Mouse (Mus musculus) midbrain, embryonic 15.5 days (tissue): ENCODE results near the gene Tbc1d2b. TPM values are rescaled to one million over a fixed set of nuclear protein-coding genes. Genes with fewer than 3 reads are reported as not detected.
A peak's percentile ranks its signal among the peaks of the same experiment; 100 is the strongest.

Source experiments
- ATAC-seq: fragments of 200-750 bp; cut with Nextera tagmentation; replicated peaks from 2 replicates; pipeline ENCODE4 v1.8.0; 2017; ENCODE audit warnings: moderate TSS enrichment
- H3K27ac ChIP-seq: fragments of 300-500 bp; sonication (generic); 2 replicates; pipeline ENCODE4 v1.5.1; 2015; ENCODE audit warnings: mild to moderate bottlenecking, inconsistent platforms
- H3K27me3 ChIP-seq: fragments of 300-500 bp; sonication (generic); replicated peaks from 2 replicates; pipeline ENCODE4 v1.6.1; 2015; ENCODE audit warnings: inconsistent platforms
- H3K36me3 ChIP-seq: fragments of 300-500 bp; sonication (generic); replicated peaks from 2 replicates; pipeline ENCODE4 v1.6.1; 2015; ENCODE audit warnings: inconsistent platforms
- H3K4me1 ChIP-seq: fragments of 300-500 bp; sonication (generic); 2 replicates; pipeline ENCODE4 v1.6.1; 2015; ENCODE audit warnings: inconsistent platforms
- H3K4me2 ChIP-seq: fragments of 300-500 bp; sonication (generic); 2 replicates; pipeline ENCODE4 v1.6.1; 2015; ENCODE audit warnings: inconsistent platforms, mild to moderate bottlenecking, moderate library complexity
- H3K4me3 ChIP-seq: fragments of 300-500 bp; sonication (generic); 2 replicates; pipeline ENCODE4 v1.5.1; 2015; ENCODE audit warnings: mild to moderate bottlenecking, inconsistent platforms
- H3K9ac ChIP-seq: fragments of 300-500 bp; sonication (generic); 2 replicates; pipeline ENCODE4 v1.6.1; 2015; ENCODE audit warnings: mild to moderate bottlenecking, inconsistent platforms
- H3K9me3 ChIP-seq: fragments of 300-500 bp; sonication (generic); 2 replicates; pipeline ENCODE4 v1.6.1; 2016; ENCODE audit warnings: inconsistent platforms
- WGBS: fragments of 180-500 bp; shearing (Covaris S2); methylation state at CpG from one replicate; pipeline ENCODE4 v1.1.7; 2015; ENCODE audit warnings: mixed read lengths; 5-methylcytosine and 5-hydroxymethylcytosine counted together
- polyA plus RNA-seq: library from polyadenylated mRNA; unstranded; fragments of >200 nt; fragmentation: Nextera tagmentation; extraction: Ambion mirVana; gene quantifications from 2 replicates; pipeline ENCODE4 v1.2.1, GENCODE M21; 2015

Gene Tbc1d2b
- polyA plus RNA-seq, 1 experiment from 2014 or later: 7.6 TPM

DNA sequence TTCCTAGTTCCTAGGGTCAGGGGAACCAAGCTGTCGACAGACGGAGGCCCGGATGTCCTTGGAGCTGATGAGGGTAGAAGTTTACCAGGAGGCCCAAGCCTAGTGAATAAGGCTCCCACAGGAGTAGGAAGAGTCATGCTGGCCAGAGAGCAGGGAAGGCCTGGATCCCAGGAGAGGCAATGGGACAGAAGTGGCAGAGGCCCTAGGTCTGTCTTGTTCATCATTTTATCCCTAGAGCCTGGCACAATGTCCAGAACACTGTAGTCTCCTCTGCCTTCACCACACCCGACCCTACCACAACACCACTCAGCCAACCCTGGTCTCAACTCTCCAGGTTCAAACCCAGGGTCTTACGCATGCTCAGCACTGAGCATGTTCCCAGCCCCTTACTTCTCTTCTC, 5.3 kb upstream of the Tbc1d2b start:
- Histone ChIP-seq H3K9ac (no peak overlapping the region), H3K27ac (no peak overlapping the region), H3K4me3 (no peak overlapping the region), H3K9me3 (no peaks in the 10 kb centered on the region), H3K4me2 (no peak overlapping the region), H3K27me3 (no peaks in the 10 kb centered on the region), H3K36me3 (no peaks in the 10 kb centered on the region), H3K4me1 (no peaks in the 10 kb centered on the region)
- WGBS: 92% methylated on average over 5 of the region's 5 CpGs
- ATAC-seq: no peak

DNA sequence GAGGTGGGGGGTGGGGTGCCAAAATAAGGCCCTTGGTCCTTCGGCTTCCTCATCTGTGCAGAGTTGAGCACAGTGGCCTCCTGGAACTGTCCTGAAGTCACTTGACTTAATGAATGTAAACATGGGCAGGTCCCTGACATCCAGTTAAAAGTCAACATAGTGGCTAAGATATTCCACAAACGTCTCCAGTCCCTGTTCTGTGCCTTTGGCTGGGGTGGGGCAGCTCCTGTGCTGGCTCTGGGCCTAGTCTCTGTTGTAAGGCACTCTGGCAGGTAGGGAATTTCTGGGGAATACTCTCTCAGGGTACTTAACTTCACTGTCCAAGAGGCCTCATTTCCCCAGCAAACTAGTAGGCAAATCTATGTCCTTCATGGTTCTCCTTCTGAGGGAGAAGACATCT, 4.9 kb upstream of the Tbc1d2b start:
- 67% methylated on average over 2 of the region's 2 CpGs for WGBS
- no peaks in the 10 kb centered on the region for H3K27me3 ChIP-seq
- no peaks in the 10 kb centered on the region for H3K4me1 ChIP-seq
- H3K4me2 ChIP-seq: no peak overlapping the region
- no peak overlapping the region for H3K9ac ChIP-seq
- no peaks in the 10 kb centered on the region for H3K9me3 ChIP-seq
- no peak overlapping the region for H3K4me3 ChIP-seq
- H3K36me3 ChIP-seq: no peaks in the 10 kb centered on the region
- no peak for ATAC-seq
- H3K27ac ChIP-seq: no peak overlapping the region

DNA sequence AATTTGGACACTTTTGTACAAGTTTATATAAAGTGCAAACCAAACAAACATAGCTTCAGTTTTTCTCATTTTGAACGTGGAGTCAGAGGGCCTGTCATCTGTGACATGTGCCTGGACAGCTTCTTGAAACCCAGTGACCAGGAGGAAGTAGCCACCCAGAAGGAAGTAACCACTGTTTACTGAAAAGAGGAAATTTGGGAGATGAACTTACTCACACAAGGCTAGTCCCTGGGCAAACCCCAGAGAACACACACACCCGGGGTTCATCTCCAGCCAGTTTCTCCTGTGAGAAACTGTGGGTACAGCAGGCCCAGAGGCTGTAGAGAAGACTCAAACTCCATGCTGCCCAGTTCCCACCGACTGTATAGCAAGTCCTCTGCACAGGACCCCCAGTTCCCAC, 3.9 kb upstream of the Tbc1d2b start:
- no peaks in the 10 kb centered on the region for H3K36me3 ChIP-seq
- 74% methylated on average over 3 of the region's 3 CpGs for WGBS
- H3K4me3 ChIP-seq: no peak overlapping the region
- H3K4me1 ChIP-seq: peaks cover 5% of the 10 kb centered on the region
- ATAC-seq: no peak
- no peak overlapping the region for H3K4me2 ChIP-seq
- H3K9me3 ChIP-seq: no peaks in the 10 kb centered on the region
- no peak overlapping the region for H3K27ac ChIP-seq
- no peaks in the 10 kb centered on the region for H3K27me3 ChIP-seq
- no peak overlapping the region for H3K9ac ChIP-seq

DNA sequence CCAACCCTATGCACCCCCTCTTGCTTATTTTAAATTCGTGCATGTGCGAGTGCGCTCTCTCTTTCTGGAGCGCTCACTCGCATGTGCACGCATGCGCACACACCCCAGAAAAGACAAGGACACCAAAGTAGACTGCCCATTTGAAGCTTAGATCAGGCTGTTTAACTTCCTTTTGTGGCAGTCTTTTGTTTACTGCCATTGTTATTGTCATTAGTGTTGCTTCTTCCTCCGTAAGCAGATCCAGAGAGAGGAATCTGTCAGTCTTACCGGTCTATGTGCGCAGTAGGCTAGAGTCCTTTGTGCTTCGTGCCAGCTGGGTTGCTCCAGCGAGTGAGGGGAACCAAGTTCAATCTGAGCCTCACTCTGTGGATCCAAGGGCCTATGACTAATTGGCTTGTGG, 1.7 kb upstream of the Tbc1d2b start:
- 68% methylated on average over 12 of the region's 12 CpGs for WGBS
- H3K36me3 ChIP-seq: no peaks in the 10 kb centered on the region

DNA sequence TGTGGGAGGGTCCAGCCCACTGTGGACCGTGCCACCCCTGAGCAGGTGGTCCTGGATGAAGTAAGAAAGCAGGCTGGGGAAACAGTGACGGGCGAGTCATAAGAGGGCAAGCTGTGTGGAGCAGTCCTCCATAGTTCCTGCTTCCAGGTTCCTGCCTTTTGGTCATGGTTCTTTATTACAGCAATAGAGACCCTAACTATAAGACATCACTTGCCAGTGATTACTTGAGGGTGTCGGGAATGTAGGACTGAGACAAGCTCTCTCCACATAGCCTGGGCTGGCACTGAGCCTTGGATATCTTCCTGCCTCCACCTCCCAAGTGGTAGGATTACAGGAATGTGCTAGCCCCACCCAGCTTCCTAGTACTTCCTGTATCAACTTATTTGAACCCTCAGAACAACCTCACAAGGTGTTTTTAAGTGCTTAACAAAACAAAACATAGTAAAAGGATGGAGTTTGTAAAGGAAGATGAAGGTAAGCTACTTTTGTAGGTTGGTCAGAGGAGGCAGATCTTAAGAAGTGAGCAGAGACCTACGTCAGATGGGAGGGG, 1.0 kb upstream of the Tbc1d2b start:
- Histone ChIP-seq H3K4me1 (peaks cover 14% of the 10 kb centered on the region), H3K27me3 (no peaks in the 10 kb centered on the region), H3K27ac (no peak overlapping the region), H3K36me3 (no peaks in the 10 kb centered on the region), H3K4me3 (no peak overlapping the region), H3K4me2 (no peak overlapping the region), H3K9ac (no peak overlapping the region), H3K9me3 (no peaks in the 10 kb centered on the region)
- WGBS: 82% methylated on average over 5 of the region's 5 CpGs
- ATAC-seq: no peak

More for the DNA sequence above, 1.7 kb upstream of the Tbc1d2b start:
- no peak overlapping the region for H3K9ac ChIP-seq
- no peaks in the 10 kb centered on the region for H3K9me3 ChIP-seq
- ATAC-seq: no peak
- peaks cover 14% of the 10 kb centered on the region for H3K4me1 ChIP-seq
- no peaks in the 10 kb centered on the region for H3K27me3 ChIP-seq
- no peak overlapping the region for H3K4me2 ChIP-seq
- no peak overlapping the region for H3K27ac ChIP-seq
- no peak overlapping the region for H3K4me3 ChIP-seq

DNA sequence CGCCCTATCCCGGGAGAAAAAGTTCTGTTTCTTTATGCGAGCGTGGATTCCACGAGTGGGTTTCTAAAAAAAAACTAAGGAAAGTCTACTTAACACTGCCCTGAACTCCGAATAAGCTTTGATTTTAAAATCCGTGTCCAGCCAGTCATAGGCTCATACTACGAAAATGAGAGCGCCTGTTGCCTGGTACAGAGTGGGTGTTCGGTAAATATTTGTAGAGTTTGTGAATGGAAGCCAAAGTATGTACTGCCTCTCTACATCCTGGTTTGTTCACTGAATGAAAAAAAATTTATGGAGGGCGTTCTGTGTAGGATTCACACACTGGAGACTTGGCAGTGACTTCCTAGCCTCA, 316 bp upstream of the Tbc1d2b start:
- Histone ChIP-seq H3K27me3 (no peaks in the 10 kb centered on the region), H3K4me1 (peaks cover 14% of the 10 kb centered on the region), H3K9ac (peak overlapping the region; percentile 73), H3K9me3 (no peaks in the 10 kb centered on the region), H3K4me3 (peak overlapping the region; percentile 80), H3K27ac (no peak overlapping the region), H3K4me2 (peak overlapping the region; percentile 67), H3K36me3 (no peaks in the 10 kb centered on the region)
- peak; percentile 46 for ATAC-seq
- 16% methylated on average over 11 of the region's 11 CpGs for WGBS

DNA sequence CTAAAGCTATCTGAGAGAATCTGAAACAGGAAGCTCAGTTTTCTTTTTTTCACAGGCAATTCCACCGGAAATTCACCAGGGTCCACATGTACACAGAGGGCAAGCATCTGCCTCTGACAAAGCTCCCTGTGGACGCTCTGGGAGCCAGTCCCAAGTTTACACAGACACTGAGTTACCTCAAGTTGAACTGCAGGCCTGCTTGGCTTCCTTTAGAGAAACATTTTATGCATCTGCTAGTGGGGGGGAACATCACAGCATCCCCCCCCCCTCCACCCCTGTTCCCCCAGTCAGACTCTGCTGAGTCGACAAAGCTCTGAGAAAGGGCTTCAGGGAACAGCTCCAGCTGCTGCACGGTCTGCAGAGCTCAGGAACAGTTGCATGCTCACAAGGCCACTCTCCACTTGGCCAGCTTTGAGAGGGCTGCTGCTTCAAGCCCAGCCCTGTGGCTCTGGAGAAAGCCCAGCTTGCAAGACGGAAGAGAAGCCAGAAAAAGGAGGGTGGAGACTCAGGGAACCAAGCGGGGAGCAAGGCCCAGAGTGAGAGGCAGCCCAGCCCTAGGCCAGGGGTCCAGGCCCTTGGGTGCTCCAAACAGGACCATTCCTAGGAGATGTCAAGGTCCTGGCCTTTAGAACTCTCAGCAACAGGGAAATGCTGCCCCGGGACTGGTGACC, 1.5 kb downstream of the Tbc1d2b start:
- ATAC-seq: peak; percentile 12; the same call in 1 of the 2 replicates
- no peaks in the 10 kb centered on the region for H3K9me3 ChIP-seq
- peak overlapping the region; percentile 10; the same call in 1 of the 2 replicates for H3K27ac ChIP-seq
- H3K9ac ChIP-seq: peak overlapping the region; percentile 73
- WGBS: 35% methylated on average over 7 of the region's 7 CpGs
- H3K4me3 ChIP-seq: peak overlapping the region; percentile 80
- no peaks in the 10 kb centered on the region for H3K36me3 ChIP-seq
- H3K27me3 ChIP-seq: no peaks in the 10 kb centered on the region
- peak overlapping the region; percentile 67 for H3K4me2 ChIP-seq
- H3K4me1 ChIP-seq: peaks cover 14% of the 10 kb centered on the region

DNA sequence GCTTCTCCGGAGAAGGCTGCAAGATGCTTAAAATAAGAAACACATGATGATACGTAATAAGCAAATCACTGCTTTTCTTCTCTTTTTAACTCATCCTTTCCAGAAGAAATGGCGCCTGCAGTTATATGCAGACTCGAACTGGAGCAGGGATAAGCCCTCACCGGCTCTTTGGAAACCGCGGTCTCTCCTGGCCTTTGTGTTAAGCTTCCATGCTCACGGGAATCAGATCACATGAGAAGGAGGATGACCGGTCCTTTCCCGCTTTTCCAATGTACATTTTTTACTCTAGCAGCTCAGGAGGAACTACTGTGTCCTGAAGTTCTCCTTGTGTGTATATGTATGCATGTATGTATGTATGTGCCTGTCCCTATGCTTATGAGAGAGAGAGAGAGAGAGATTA, 3.7 kb downstream of the Tbc1d2b start:
- WGBS: 88% methylated on average over 10 of the region's 10 CpGs
- no peaks in the 10 kb centered on the region for H3K36me3 ChIP-seq
- no peaks in the 10 kb centered on the region for H3K27me3 ChIP-seq
- H3K9ac ChIP-seq: no peak overlapping the region
- peaks cover 14% of the 10 kb centered on the region for H3K4me1 ChIP-seq
- no peak overlapping the region for H3K4me3 ChIP-seq
- no peak for ATAC-seq
- no peak overlapping the region for H3K4me2 ChIP-seq
- no peaks in the 10 kb centered on the region for H3K9me3 ChIP-seq
- H3K27ac ChIP-seq: no peak overlapping the region

DNA sequence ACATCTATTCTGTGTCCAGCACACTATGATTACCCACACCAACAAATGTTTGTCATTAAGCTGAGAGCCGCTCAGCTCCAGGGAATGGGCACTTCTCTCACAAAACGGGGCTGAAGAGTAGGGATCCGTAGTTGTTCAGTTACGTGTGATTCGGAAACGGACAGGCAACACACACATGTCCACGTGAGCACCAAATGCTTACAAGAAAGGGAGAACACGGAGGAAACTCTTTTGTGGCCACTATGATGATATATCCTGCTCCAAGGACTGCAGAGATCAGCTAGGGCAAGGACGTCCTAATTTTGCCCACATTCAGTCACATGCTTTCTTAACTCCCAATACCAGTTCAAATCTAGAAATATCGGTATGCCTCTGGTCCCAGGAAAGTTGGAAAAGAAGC, 4.5 kb downstream of the Tbc1d2b start:
- Histone ChIP-seq H3K36me3 (no peaks in the 10 kb centered on the region), H3K4me3 (no peak overlapping the region), H3K4me2 (no peak overlapping the region), H3K27me3 (no peaks in the 10 kb centered on the region), H3K27ac (no peak overlapping the region), H3K9ac (no peak overlapping the region), H3K9me3 (no peaks in the 10 kb centered on the region), H3K4me1 (peaks cover 14% of the 10 kb centered on the region)
- no peak for ATAC-seq
- 93% methylated on average over 10 of the region's 10 CpGs for WGBS

DNA sequence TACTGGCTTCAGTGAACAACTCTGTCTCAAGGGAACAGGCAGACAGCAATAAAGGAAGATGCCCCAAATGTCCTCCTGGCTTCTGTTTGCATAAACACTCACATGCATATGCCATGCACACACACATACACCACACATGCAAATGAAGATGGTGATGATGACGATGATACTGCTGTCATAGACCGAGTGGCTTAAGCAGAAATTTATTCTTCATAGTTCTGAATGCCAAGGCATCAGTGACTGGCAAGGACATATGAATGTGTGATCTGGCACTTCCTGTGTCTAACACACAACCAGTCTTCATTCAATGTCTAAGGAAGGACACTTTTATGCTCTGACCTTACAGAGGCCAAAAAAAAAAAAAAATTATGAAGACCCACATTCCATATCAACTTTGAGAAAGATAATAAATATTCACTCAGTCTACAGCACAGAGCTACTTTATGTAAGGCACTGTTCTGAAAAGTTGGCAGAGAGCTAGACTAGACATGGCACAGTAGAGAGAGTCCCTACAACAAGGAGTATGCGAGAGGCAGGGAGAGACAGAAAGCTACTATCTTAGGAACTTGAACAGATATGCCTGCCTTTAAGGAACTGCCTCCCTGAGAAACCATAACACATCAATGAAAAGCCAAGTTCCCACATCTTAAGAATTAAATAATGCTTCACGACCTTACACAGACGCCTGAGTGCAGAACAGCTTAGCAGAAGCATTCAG, 5.1 kb downstream of the Tbc1d2b start:
- H3K27ac ChIP-seq: no peak overlapping the region
- H3K9me3 ChIP-seq: no peaks in the 10 kb centered on the region
- no peak for ATAC-seq
- 85% methylated on average over 5 of the region's 5 CpGs for WGBS
- H3K36me3 ChIP-seq: no peaks in the 10 kb centered on the region
- H3K4me1 ChIP-seq: peaks cover 14% of the 10 kb centered on the region
- no peak overlapping the region for H3K4me2 ChIP-seq
- no peaks in the 10 kb centered on the region for H3K27me3 ChIP-seq
- no peak overlapping the region for H3K4me3 ChIP-seq
- no peak overlapping the region for H3K9ac ChIP-seq

DNA sequence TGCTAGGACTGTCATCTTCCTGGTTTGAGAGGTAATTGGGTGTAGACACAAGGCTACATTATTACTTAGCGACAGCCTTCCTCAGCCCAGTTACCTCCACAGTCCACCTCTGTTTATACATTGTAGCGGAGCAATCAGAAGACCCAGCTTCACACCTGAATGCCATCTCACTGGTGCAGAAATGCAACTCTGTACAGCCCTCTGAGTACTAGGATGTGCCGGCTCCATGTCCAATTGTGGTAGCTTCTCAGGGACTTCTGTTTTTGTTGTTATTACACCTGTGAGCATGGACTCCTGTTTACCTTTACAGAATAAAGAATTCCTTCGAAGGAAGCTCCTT, 7.3 kb downstream of the Tbc1d2b start:
- Histone ChIP-seq H3K27ac (no peak overlapping the region), H3K4me2 (no peak overlapping the region), H3K9ac (no peak overlapping the region), H3K36me3 (no peaks in the 10 kb centered on the region), H3K9me3 (no peaks in the 10 kb centered on the region), H3K27me3 (no peaks in the 10 kb centered on the region), H3K4me1 (no peaks in the 10 kb centered on the region), H3K4me3 (no peak overlapping the region)
- ATAC-seq: no peak
- WGBS: 88% methylated on average over 4 of the region's 4 CpGs

DNA sequence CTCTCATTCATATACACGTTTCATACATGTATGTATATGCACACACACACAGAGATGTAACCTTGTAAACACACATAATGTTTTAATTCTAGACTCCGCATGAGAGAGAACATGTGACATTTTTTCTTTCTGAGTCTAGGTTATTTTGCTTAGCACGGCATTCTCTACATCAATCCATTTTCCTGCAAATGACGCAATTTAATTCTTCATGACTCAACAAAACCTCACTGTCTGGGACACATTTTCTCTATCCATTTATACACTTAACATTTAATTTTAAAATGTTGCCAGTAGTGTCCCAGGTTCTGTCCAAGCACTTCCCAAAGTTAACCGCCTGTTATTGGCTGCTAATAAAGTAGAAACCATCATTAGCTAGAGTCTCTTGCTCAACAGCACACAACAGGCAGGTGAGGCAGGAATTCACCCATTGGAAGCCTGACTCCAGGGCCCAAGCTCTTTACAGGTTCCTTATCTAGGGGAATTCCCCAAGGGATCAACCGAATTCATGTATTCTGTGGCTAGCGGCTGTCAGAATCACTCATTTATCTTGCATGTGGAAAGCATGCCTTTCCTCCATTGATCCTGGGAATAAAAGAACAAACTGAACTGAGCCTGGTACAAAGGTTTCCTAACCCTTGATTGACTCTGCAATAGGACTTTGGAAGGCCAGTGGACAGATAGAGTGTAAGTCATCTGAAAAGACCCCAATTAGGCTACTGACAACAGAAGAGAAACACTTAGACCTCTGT, 7.8 kb downstream of the Tbc1d2b start:
- no peak overlapping the region for H3K9ac ChIP-seq
- H3K4me2 ChIP-seq: no peak overlapping the region
- H3K27ac ChIP-seq: no peak overlapping the region
- H3K27me3 ChIP-seq: no peaks in the 10 kb centered on the region
- 84% methylated on average over 7 of the region's 7 CpGs for WGBS
- no peak for ATAC-seq
- H3K9me3 ChIP-seq: no peaks in the 10 kb centered on the region
- no peaks in the 10 kb centered on the region for H3K4me1 ChIP-seq
- no peaks in the 10 kb centered on the region for H3K36me3 ChIP-seq
- H3K4me3 ChIP-seq: no peak overlapping the region
